Mouse (Mus musculus) bone marrow macrophage, adult 2 months (primary cell): ENCODE data around the gene Gm27027.

Source experiments
- CTCF ChIP-seq: IDR thresholded peaks from 2 replicates; pipeline ENCODE4 v1.5.1; 2012; ENCODE audit warnings: low read depth, mild to moderate bottlenecking, low read length, moderate library complexity
- POLR2A ChIP-seq: IDR thresholded peaks from 2 replicates; pipeline ENCODE4 v1.6.1; 2012; ENCODE audit warnings: mild to moderate bottlenecking, low read depth, low read length, borderline replicate concordance

GRCm38 (mm10) chr2:93926141-93926540 is 70.0 kb downstream of the Gm27027 start:
- TF ChIP-seq POLR2A (no peak), CTCF (no peak)
